Mouse (Mus musculus): ENCODE results near the gene E030018B13Rik. TPM values are rescaled to one million over a fixed set of nuclear protein-coding genes. Genes with fewer than 3 reads are reported as not detected.

E030018B13Rik gene
- total and polyA plus RNA-seq, 3 experiments, result 0.07 TPM; not detected in 2

GRCm38 (mm10) chr7:63899925-63900324, 16.7 kb upstream of the E030018B13Rik start:
- Histone ChIP-seq H3K9ac (ENCODE audit: control insufficient read depth, low read depth, low read length, poor library complexity, severe bottlenecking) (no peak overlapping the region), H3K27ac (ENCODE audit: control insufficient read depth, low read depth, low read length) (no peak overlapping the region), H3K4me3 (ENCODE audit: control insufficient read depth in 1 of 2, insufficient read depth in 1 of 2, low read depth in 2 of 2, low read length in 2 of 2) (no peak overlapping the region), H3K79me2 (ENCODE audit: control insufficient read depth, insufficient read depth, low read length, poor library complexity) (peaks cover 36% of the 10 kb centered on the region), H3K36me3 (ENCODE audit: control insufficient read depth in 1 of 2, insufficient read depth in 2 of 2, low read length in 2 of 2) (peaks cover 0 to 17% of the 10 kb centered on the region in 2 experiments; a peak in 2 of 4 replicates), H3K4me1 (ENCODE audit: control insufficient read depth in 1 of 2, insufficient read depth in 2 of 2, low read length in 2 of 2) (peaks cover 14 to 23% of the 10 kb centered on the region in 2 experiments), H3K9me3 (replicated peaks; ENCODE audit: insufficient read depth, low read length) (no peaks in the 10 kb centered on the region), H3K27me3 (ENCODE audit: control insufficient read depth in 1 of 2, insufficient read depth in 2 of 2, low read length in 2 of 2) (no peaks in the 10 kb centered on the region)
- TF ChIP-seq NELFE (IDR thresholded peaks at IDR 0.05; ENCODE audit: low read depth, low read length) (no peak), POLR2AphosphoS2 (IDR thresholded peaks at IDR 0.05; ENCODE audit: low read length) (no peak), ETS1 (IDR thresholded peaks at IDR 0.05; ENCODE audit: low read depth, low read length) (no peak), TBP (IDR thresholded peaks at IDR 0.05; ENCODE audit: low read depth, low read length) (no peak), MXI1 (IDR thresholded peaks at IDR 0.05; ENCODE audit: low read depth, low read length) (no peak), USF2 (IDR thresholded peaks at IDR 0.05; ENCODE audit: borderline replicate concordance in 1 of 2, insufficient read depth in 1 of 2, low read depth in 1 of 2, low read length in 2 of 2) (no peak), CHD2 (IDR thresholded peaks at IDR 0.05; ENCODE audit: low read length) (no peak), USF1 (IDR thresholded peaks at IDR 0.05; ENCODE audit: low read depth, low read length) (no peak)
- no peak for DNase-seq (ENCODE audit: low read depth, low spot score)

DNA sequence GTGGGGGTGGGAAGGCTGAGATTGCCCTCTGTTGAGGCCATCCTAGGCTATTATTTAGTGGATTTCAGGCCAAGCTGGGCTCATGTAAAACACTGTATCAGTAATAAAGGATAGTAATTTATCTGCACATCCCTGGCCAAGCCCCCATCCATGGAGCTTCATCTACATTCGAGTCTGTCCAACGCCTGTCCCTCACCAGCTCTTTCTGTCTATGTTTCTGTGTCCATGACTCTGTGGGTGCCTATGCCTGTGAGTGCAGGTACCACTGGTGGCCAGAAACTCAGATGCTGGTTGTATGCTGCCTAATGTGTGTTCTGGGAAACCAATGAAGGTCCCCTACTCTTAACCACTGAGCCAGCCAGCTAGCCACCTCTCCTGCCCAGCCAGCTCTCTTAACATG, 16.2 kb upstream of the E030018B13Rik start:
- no peaks in the 10 kb centered on the region for H3K9me3 ChIP-seq (replicated peaks; ENCODE audit: insufficient read depth, low read length)
- no peak overlapping the region for H3K27ac ChIP-seq (ENCODE audit: control insufficient read depth, low read depth, low read length)
- H3K27me3 ChIP-seq (ENCODE audit: control insufficient read depth in 1 of 2, insufficient read depth in 2 of 2, low read length in 2 of 2), result no peaks in the 10 kb centered on the region
- TF ChIP-seq ZC3H11A (IDR thresholded peaks at IDR 0.05; ENCODE audit: low read depth, low read length) (no peak), POLR2AphosphoS2 (IDR thresholded peaks at IDR 0.05; ENCODE audit: low read length) (no peak), ETS1 (IDR thresholded peaks at IDR 0.05; ENCODE audit: low read depth, low read length) (no peak), TCF12 (IDR thresholded peaks at IDR 0.05; ENCODE audit: low read depth, low read length) (no peak), CHD1 (IDR thresholded peaks at IDR 0.05; ENCODE audit: low read depth, low read length) (no peak), RCOR1 (IDR thresholded peaks at IDR 0.05; ENCODE audit: low read depth, low read length) (no peak), JUND (IDR thresholded peaks at IDR 0.05; ENCODE audit: low read depth, low read length) (no peak), MXI1 (IDR thresholded peaks at IDR 0.05; ENCODE audit: low read depth, low read length) (no peak), MAZ (IDR thresholded peaks at IDR 0.05; ENCODE audit: low read depth, low read length) (no peak), SMC3 (IDR thresholded peaks at IDR 0.05; ENCODE audit: low read depth, low read length) (no peak), USF1 (IDR thresholded peaks at IDR 0.05; ENCODE audit: low read depth, low read length) (no peak), KAT2A (conservative IDR thresholded peaks at IDR 0.05; ENCODE audit: low read depth, low read length) (no peak), ZMIZ1 (IDR thresholded peaks at IDR 0.05; ENCODE audit: low read depth, low read length) (no peak), USF2 (IDR thresholded peaks at IDR 0.05; ENCODE audit: borderline replicate concordance in 1 of 2, insufficient read depth in 1 of 2, low read depth in 1 of 2, low read length in 2 of 2) (no peak), EP300 (IDR thresholded peaks at IDR 0.05; ENCODE audit: low read depth in 1 of 2, low read length in 2 of 2) (no peak), UBTF (IDR thresholded peaks at IDR 0.05; ENCODE audit: borderline replicate concordance, insufficient read depth, low read depth, low read length) (no peak), POLR2AphosphoS5 (IDR thresholded peaks at IDR 0.05; ENCODE audit: borderline replicate concordance, low read depth, low read length) (no peak), MAFK (IDR thresholded peaks at IDR 0.05; ENCODE audit: borderline replicate concordance, low read depth, low read length) (no peak), CHD2 (IDR thresholded peaks at IDR 0.05; ENCODE audit: low read length) (no peak), ZNF384 (IDR thresholded peaks at IDR 0.05; ENCODE audit: low read depth, low read length) (no peak)
- DNase-seq (ENCODE audit: low read depth, low spot score), result no peak
- no peak overlapping the region for H3K4me3 ChIP-seq (ENCODE audit: control insufficient read depth in 1 of 2, insufficient read depth in 1 of 2, low read depth in 2 of 2, low read length in 2 of 2)
- peaks cover 16 to 27% of the 10 kb centered on the region in 2 experiments for H3K4me1 ChIP-seq (ENCODE audit: control insufficient read depth in 1 of 2, insufficient read depth in 2 of 2, low read length in 2 of 2)
- H3K36me3 ChIP-seq (ENCODE audit: control insufficient read depth in 1 of 2, insufficient read depth in 2 of 2, low read length in 2 of 2), result peaks cover 0 to 20% of the 10 kb centered on the region in 2 experiments; a peak in 2 of 4 replicates
- H3K9ac ChIP-seq (ENCODE audit: control insufficient read depth, low read depth, low read length, poor library complexity, severe bottlenecking), result no peak overlapping the region
- peaks cover 39% of the 10 kb centered on the region for H3K79me2 ChIP-seq (ENCODE audit: control insufficient read depth, insufficient read depth, low read length, poor library complexity)

Data from MEL (cell line).